Mouse (Mus musculus) liver, adult 2 months (tissue): ENCODE data around the gene Kdr. TPM values are rescaled to one million over a fixed set of nuclear protein-coding genes. Genes with fewer than 3 reads are reported as not detected.

Experiments used
- DNase-seq: peaks from one replicate; pipeline ENCODE4 v3.0.0-alpha.2; 2011; ENCODE audit warnings: low read depth, low spot score; ENCODE audit errors: extremely low read depth
- H3K27ac ChIP-seq: fragments of 200-500 bp; replicated peaks from 2 replicates; pipeline ENCODE4 v1.5.1; 2012; ENCODE audit warnings: low read depth, mild to moderate bottlenecking, control low read depth, inconsistent platforms, low read length; ENCODE audit not compliant: insufficient read depth
- H3K27me3 ChIP-seq: fragments of 200-500 bp; 2 replicates; pipeline ENCODE4 v1.6.1; 2012; ENCODE audit warnings: mild to moderate bottlenecking, moderate library complexity, low read length, inconsistent platforms; ENCODE audit not compliant: control insufficient read depth, insufficient read depth
- H3K36me3 ChIP-seq: fragments of 200-500 bp; 2 replicates; pipeline ENCODE4 v1.6.1; 2012; ENCODE audit warnings: low read length, inconsistent platforms; ENCODE audit not compliant: control insufficient read depth, insufficient read depth
- H3K4me1 ChIP-seq: fragments of 200-500 bp; 2 replicates; pipeline ENCODE4 v1.6.1; 2011; ENCODE audit warnings: low read length; ENCODE audit not compliant: control insufficient read depth, insufficient read depth
- H3K4me3 ChIP-seq: fragments of 200-500 bp; 2 replicates; pipeline ENCODE4 v1.5.1; 2011; ENCODE audit warnings: low read depth, mild to moderate bottlenecking, control low read depth, low read length, moderate library complexity; ENCODE audit not compliant: insufficient read depth
- H3K79me2 ChIP-seq: fragments of 200-500 bp; 2 replicates; pipeline ENCODE4 v1.6.1; 2012; ENCODE audit warnings: inconsistent platforms, mild to moderate bottlenecking, low read length, moderate library complexity; ENCODE audit not compliant: control insufficient read depth, insufficient read depth
- H3K9ac ChIP-seq: fragments of 200-500 bp; 2 replicates; pipeline ENCODE4 v1.6.1; 2012; ENCODE audit warnings: low read depth, mild to moderate bottlenecking, control low read depth, inconsistent platforms, low read length
- CTCF ChIP-seq: fragments of 200-500 bp; IDR thresholded peaks from 2 replicates; pipeline ENCODE4 v1.5.1; 2011; ENCODE audit warnings: low read depth, low read length, control low read depth
- POLR2A ChIP-seq: fragments of 200-500 bp; IDR thresholded peaks from 2 replicates; pipeline ENCODE4 v1.6.1; 2011; ENCODE audit warnings: low read length, control low read depth; ENCODE audit not compliant: insufficient read depth; ENCODE audit errors: extremely low read depth
- WGBS: fragments of 180-500 bp; shearing (Covaris S2); methylation state at CpG from one replicate; pipeline ENCODE4 v1.1.7; 2018; 5-methylcytosine and 5-hydroxymethylcytosine counted together
- polyA plus RNA-seq: library from polyadenylated mRNA; depleted of rRNA; stranded (reverse); fragments of >200 nt; gene quantifications from 2 replicates; pipeline ENCODE4 v1.2.3, GENCODE M21; 2012
- total RNA-seq: library from RNA; depleted of rRNA; stranded (reverse); fragments of >200 nt; gene quantifications from 2 replicates; pipeline ENCODE4 v1.2.3, GENCODE M21; 2014

Kdr gene
- total and polyA plus RNA-seq, 2 experiments = 7.8 to 33.4 TPM

DNA sequence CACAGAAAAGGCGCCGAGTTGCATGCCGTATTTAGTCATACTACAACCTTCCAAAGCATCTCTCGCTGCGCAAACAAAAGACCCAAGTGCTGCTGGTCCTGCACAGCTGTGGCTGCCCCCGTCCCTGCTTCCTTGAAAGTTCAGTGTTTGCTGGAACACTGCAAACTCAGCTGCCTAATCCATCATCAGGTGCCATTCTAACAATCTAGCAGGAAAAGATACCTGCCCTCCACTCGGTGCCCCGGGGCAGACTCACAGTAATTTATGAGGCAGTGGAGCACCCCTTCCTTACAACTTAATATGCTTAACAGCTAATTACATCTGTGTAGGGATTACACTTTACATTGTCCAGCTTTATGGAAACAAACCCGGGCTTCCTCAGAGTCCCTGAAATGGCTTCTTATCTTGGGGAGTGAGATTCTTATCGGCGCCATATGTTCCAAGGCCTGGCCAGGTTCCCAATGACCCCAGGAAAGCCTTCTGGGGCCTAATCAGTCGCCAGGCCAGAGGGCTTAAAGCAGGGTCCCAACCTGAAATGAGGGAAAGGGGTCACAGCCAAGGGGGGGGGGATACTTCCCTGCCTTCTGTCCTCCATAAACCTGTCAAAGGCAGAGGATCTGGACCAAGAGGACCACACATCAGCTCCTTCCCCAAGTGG is 56.4 kb downstream of the Kdr start:
- no peak overlapping the region for H3K4me3 ChIP-seq
- H3K4me1 ChIP-seq = peaks cover 3% of the 10 kb centered on the region; the same call in 1 of the 2 replicates
- no peaks in the 10 kb centered on the region for H3K79me2 ChIP-seq
- H3K27ac ChIP-seq = no peak overlapping the region
- DNase-seq = no peak
- H3K9ac ChIP-seq = no peak overlapping the region
- no peaks in the 10 kb centered on the region for H3K27me3 ChIP-seq
- TF ChIP-seq CTCF (no peak), POLR2A (no peak)
- WGBS = 55% methylated on average over 12 of the region's 12 CpGs
- no peaks in the 10 kb centered on the region for H3K36me3 ChIP-seq

- H3K4me3 ChIP-seq = no peak overlapping the region
- TF ChIP-seq POLR2A (no peak), CTCF (no peak)
- 87% methylated on average over 7 of the region's 7 CpGs for WGBS
- H3K36me3 ChIP-seq = no peaks in the 10 kb centered on the region
- H3K9ac ChIP-seq = no peak overlapping the region
- H3K4me1 ChIP-seq = peaks cover 3% of the 10 kb centered on the region; the same call in 1 of the 2 replicates
- H3K79me2 ChIP-seq = no peaks in the 10 kb centered on the region
- no peak overlapping the region for H3K27ac ChIP-seq
- H3K27me3 ChIP-seq = no peaks in the 10 kb centered on the region
- DNase-seq = no peak
These were observed 58.7 kb downstream of the Kdr start for GRCm38 (mm10) chr5:75919601-75920000.

DNA sequence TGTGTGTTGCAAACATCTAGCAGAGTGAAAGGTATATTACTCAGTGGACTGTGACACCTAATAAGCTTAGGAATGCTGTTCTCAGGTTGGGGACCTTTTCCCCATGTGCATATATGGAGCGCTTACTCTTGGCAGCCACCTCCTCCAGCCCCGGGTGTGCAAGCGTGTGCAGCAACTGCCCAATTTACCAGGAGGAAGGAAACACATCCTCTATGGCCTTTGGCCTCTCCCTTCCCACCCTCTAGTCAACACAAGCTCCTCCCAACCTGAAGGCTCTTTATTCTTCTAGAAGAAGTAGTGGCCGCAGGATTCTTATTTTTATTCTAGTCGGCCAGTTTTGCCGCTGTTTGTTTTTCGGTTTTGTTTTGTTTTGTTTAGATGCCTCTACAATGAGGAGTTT is 60.1 kb downstream of the Kdr start:
- WGBS = 73% methylated on average over 7 of the region's 7 CpGs
- no peak overlapping the region; the same call in 1 of the 2 replicates for H3K27ac ChIP-seq
- H3K79me2 ChIP-seq = no peaks in the 10 kb centered on the region
- no peak overlapping the region for H3K9ac ChIP-seq
- no peak for TF ChIP-seq CTCF
- no peak for TF ChIP-seq POLR2A
- no peak for DNase-seq
- H3K4me3 ChIP-seq = no peak overlapping the region
- H3K36me3 ChIP-seq = no peaks in the 10 kb centered on the region
- peaks cover 1% of the 10 kb centered on the region; the same call in 1 of the 2 replicates for H3K4me1 ChIP-seq
- H3K27me3 ChIP-seq = no peaks in the 10 kb centered on the region

- no peak for TF ChIP-seq POLR2A
- no peak for TF ChIP-seq CTCF
- 67% methylated on average over 4 of the region's 4 CpGs for WGBS
- DNase-seq = no peak
- Histone ChIP-seq H3K27me3 (no peaks in the 10 kb centered on the region), H3K4me3 (no peak overlapping the region), H3K79me2 (no peaks in the 10 kb centered on the region), H3K36me3 (no peaks in the 10 kb centered on the region), H3K9ac (no peak overlapping the region), H3K4me1 (peaks cover 1% of the 10 kb centered on the region; the same call in 1 of the 2 replicates), H3K27ac (no peak overlapping the region)
These were observed 61.0 kb downstream of the Kdr start for GRCm38 (mm10) chr5:75917231-75917630.

GRCm38 (mm10) chr5:75906102-75906501 is 72.2 kb downstream of the Kdr start:
- no peak for TF ChIP-seq CTCF
- TF ChIP-seq POLR2A = no peak

DNA sequence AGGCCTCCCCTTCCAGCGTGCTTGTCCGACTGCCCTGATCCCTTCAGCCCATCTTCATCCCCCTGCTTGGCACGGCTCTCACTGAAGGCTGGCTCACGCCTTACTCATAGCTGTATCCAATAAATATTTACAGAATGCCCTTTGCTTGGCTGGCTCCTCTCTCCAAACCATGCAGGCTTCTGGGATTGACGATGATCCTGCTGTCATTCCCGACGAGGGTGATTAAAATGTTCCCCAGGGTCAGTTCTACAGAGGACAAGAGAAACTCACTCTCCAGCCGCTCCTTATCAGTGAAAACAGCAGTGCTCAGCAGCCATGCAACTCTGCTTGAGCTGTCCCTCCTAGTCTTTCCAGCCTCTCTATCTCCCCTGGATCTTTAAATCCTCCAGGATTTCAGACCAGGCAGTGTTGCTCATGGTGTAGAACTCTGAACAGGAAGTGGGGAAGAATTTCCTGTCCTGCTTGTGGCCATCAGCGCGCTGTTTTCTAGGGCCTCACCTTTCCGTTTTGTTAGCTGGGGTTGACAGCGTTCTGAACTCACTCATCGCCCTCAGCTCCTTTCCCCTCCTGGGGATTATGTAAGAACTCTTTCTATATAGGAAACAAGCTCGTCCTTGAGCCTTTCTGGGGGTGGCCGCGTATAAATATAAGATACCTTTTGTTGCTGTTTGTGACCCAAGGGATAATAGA is 77.9 kb downstream of the Kdr start:
- Histone ChIP-seq H3K4me1 (no peaks in the 10 kb centered on the region; the same call in 1 of the 2 replicates), H3K9ac (no peak overlapping the region), H3K79me2 (no peaks in the 10 kb centered on the region), H3K36me3 (no peaks in the 10 kb centered on the region), H3K27ac (no peak overlapping the region), H3K27me3 (no peaks in the 10 kb centered on the region), H3K4me3 (no peak overlapping the region)
- DNase-seq = no peak
- TF ChIP-seq CTCF = no peak
- TF ChIP-seq POLR2A = no peak
- WGBS = 39% methylated on average over 16 of the region's 16 CpGs

More at GRCm38 (mm10) chr5:75906102-75906501, 72.2 kb downstream of the Kdr start:
- Histone ChIP-seq H3K27me3 (no peaks in the 10 kb centered on the region), H3K4me1 (no peaks in the 10 kb centered on the region), H3K9ac (no peak overlapping the region), H3K4me3 (no peak overlapping the region), H3K36me3 (no peaks in the 10 kb centered on the region), H3K79me2 (no peaks in the 10 kb centered on the region), H3K27ac (no peak overlapping the region)
- DNase-seq = peak; percentile 16
- WGBS = 37% methylated on average over 4 of the region's 4 CpGs
